Mouse (Mus musculus): ENCODE measurements around the gene Ccl24.

DNA sequence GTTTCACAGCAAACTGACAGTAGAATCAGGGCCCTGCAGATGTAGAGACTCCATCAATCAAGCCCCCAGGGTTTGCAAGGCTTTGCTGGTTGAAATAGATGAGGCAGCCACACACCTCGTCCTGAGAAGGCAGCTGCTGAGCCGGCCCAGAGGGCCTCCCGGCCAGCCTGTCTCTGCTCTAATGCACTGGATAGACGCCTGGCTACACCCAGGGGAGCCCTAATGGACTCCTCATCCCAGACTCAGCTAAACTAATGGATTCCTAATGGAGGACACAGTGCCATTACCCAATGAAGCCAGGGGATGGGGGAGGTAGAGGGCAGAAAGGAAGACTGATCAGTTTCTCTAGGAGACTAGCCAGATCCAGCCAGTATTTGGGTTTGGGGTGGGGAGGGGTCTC, 15.8 kb downstream of the Ccl24 start:
- TF ChIP-seq TCF3 (IDR thresholded peaks at IDR 0.05; ENCODE audit: insufficient read length, low read depth) = no peak
- TF ChIP-seq MYOG (IDR thresholded peaks at IDR 0.05; ENCODE audit: control insufficient read depth in 1 of 3, insufficient read depth in 1 of 3, insufficient read length in 2 of 3, low read depth in 2 of 3) = no peak
- TF ChIP-seq POLR2A (IDR thresholded peaks at IDR 0.05; ENCODE audit: insufficient read length, low read depth) = no peak
- TF ChIP-seq E2F4 (IDR thresholded peaks at IDR 0.05; ENCODE audit: insufficient read depth) = no peak
- TF ChIP-seq MAX (IDR thresholded peaks at IDR 0.05; ENCODE audit: low read depth) = no peak
- no peak for TF ChIP-seq TCF12 (IDR thresholded peaks at IDR 0.05; ENCODE audit: insufficient read depth, poor library complexity, severe bottlenecking)
- no peak for TF ChIP-seq POLR2AphosphoS2 (IDR thresholded peaks at IDR 0.05; ENCODE audit: insufficient read length, low read depth)
- TF ChIP-seq REST (IDR thresholded peaks at IDR 0.05; ENCODE audit: insufficient read depth, insufficient read length) = no peak
- no peak for TF ChIP-seq USF1 (IDR thresholded peaks at IDR 0.05; ENCODE audit: low read depth)
- no peak for TF ChIP-seq SRF (IDR thresholded peaks at IDR 0.05; ENCODE audit: control insufficient read depth, insufficient read length, low read depth)
- no peak for TF ChIP-seq MYOD1 (IDR thresholded peaks at IDR 0.05; ENCODE audit: control insufficient read depth in 1 of 3, insufficient read length in 2 of 3, low read depth in 2 of 3)

All from myocyte (in vitro differentiated cells).